Mouse (Mus musculus) lung, adult 2 months (tissue): ENCODE results near the gene BC067074.

Experiments
- CTCF ChIP-seq: fragments of 200-500 bp; IDR thresholded peaks from 2 replicates; pipeline ENCODE4 v1.5.1; 2011; ENCODE audit warnings: mild to moderate bottlenecking, low read length, control low read depth; ENCODE audit not compliant: insufficient read depth
- POLR2A ChIP-seq: fragments of 200-500 bp; IDR thresholded peaks from 2 replicates; pipeline ENCODE4 v1.6.1; 2011; ENCODE audit warnings: low read depth, mild to moderate bottlenecking, control low read depth, low read length, borderline replicate concordance; ENCODE audit errors: extremely low read depth

- TF ChIP-seq CTCF (no peak), POLR2A (no peak)
Observed at GRCm38 (mm10) chr13:113381710-113382109, 88.8 kb downstream of the BC067074 start.
